Mouse (Mus musculus) adrenal gland, adult 10 weeks (tissue): Measurements from ENCODE around the gene Fdx1. TPM values are rescaled to one million over a fixed set of nuclear protein-coding genes. Genes with fewer than 3 reads are reported as not detected.

Experiments used
- polyA plus RNA-seq: library from polyadenylated mRNA; stranded (reverse); fragments of 350-450 nt; fragmentation: Illumina TruSeq; extraction: RNeasy Lipid Tissue Mini Kit (QIAGEN cat#74804); gene quantifications from one replicate; pipeline ENCODE4 v1.2.3, GENCODE M21; 2014; ENCODE audit warnings: low read depth, low replicate concordance

The Fdx1 gene
- 783 TPM for polyA plus RNA-seq

DNA sequence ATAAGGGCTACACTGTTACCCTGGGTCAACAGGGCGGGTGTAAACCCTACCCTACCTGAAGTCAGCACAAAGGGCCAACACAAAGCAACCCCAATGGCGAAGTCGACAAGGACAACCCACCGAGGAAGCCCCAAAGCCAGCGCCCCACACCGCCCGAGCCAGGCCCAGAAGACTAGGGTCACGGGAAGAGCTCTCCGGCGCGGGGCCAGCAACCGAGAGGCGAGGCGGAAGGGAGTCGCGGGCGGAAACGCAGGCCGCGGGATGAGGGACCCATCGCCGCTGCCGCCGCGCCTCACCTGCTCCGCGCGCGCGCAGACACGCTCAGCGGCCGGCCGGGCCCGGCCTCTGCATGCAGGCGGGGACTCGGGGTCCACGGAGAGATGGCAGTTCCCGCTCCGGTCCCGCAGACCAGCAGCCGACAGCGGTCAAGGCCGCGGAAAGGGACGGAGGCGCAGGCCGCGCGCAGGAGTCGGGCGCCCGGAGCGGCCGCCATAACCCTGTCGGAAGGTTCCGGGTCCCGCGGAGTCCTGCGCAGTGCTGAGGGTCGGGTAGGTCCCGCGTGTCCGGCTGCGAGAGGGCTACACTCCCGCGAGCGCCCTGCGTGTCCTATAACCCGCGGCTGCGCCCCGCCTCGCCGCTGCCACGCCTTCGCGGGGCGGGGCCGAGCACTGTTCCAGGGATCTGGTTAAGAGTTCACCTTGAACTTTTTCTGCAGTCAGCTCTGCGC is at the start of gene Fdx1:
TSS of gene Fdx1 (minus strand) at position 582 of the 727 bp plus-strand sequence.

Other genes starting within 250 kb of the Fdx1 start
- 5.5 TPM for gene Arhgap20, start 198.2 kb downstream of the Fdx1 start, polyA plus RNA-seq
- gene Rdx, start 83.6 kb upstream of the Fdx1 start, polyA plus RNA-seq = 371 TPM
- gene Zc3h12c, start 205.0 kb upstream of the Fdx1 start, polyA plus RNA-seq = 35.2 TPM